Mouse (Mus musculus) left cerebral cortex, postnatal 36 days (tissue): ENCODE measurements around the gene Clcn3. TPM values are rescaled to one million over a fixed set of nuclear protein-coding genes. Genes with fewer than 3 reads are reported as not detected.

Experiments
- DNase-seq, 2 experiments: peaks; one replicate each; pipeline ENCODE4 v3.0.0; 2021 to 2022; ENCODE audit warnings: low spot score in 2 of 2, mixed read lengths in 1 of 2
- intact Hi-C: fragments of 180-260 bp; cut with DNase I; formaldehyde crosslinking; loops from one replicate; pipeline ENCODE4 v1.15.1; 2025
- total RNA-seq, 2 experiments: library from RNA; stranded (reverse); gene quantifications; 2 replicates each; pipeline ENCODE4 v1.2.3; 2021

Clcn3 gene
- total RNA-seq, 2 experiments from 2014 or later: 132 to 133 TPM

- intact Hi-C loops: loop anchor here (10.0 kb wide), 1 partner anchor 322 kb away; the partner anchor contains the start of gene Mfap3l
- no peak for DNase-seq
Measured at GRCm38 (mm10) chr8:60956847-60957246, 26.3 kb downstream of the Clcn3 start.

- intact Hi-C loops: loop anchor here (10.0 kb wide), 1 partner anchor 320 kb away; the partner anchor contains the start of gene Mfap3l
- peak; percentile 69 to 73 for DNase-seq
Measured at GRCm38 (mm10) chr8:60954281-60955014, 28.7 kb downstream of the Clcn3 start.

GRCm38 (mm10) chr8:60952803-60953202, 30.3 kb downstream of the Clcn3 start:
- intact Hi-C loops: loop anchor here (10.0 kb wide), 1 partner anchor 318 kb away; the partner anchor contains the start of gene Mfap3l
- DNase-seq: no peak

- no peak for DNase-seq
- intact Hi-C loops: loop anchor here (10.0 kb wide), 1 partner anchor 317 kb away; the partner anchor contains the start of gene Mfap3l
Measured at GRCm38 (mm10) chr8:60951757-60952156, 31.3 kb downstream of the Clcn3 start.

GRCm38 (mm10) chr8:60951271-60951670, 31.8 kb downstream of the Clcn3 start:
- DNase-seq: no peak
- intact Hi-C loops: loop anchor here (10.0 kb wide), 1 partner anchor 316 kb away; the partner anchor contains the start of gene Mfap3l

- intact Hi-C loops: loop anchor here (10.0 kb wide), 1 partner anchor 315 kb away; the partner anchor contains the start of gene Mfap3l
- DNase-seq: no peak
Measured at GRCm38 (mm10) chr8:60949859-60950258, 33.2 kb downstream of the Clcn3 start.

- intact Hi-C loops: no loop called here
- DNase-seq: no peak
Measured at GRCm38 (mm10) chr8:60947503-60947902, 35.6 kb downstream of the Clcn3 start.

- no peak for DNase-seq
- intact Hi-C loops: no loop called here
Measured at GRCm38 (mm10) chr8:60942867-60943266, 40.2 kb downstream of the Clcn3 start.

GRCm38 (mm10) chr8:60938717-60939424, 44.2 kb downstream of the Clcn3 start:
- intact Hi-C loops: no loop called here
- DNase-seq: no peak

GRCm38 (mm10) chr8:60933617-60934016, 49.5 kb downstream of the Clcn3 start:
- intact Hi-C loops: no loop called here
- DNase-seq: no peak

GRCm38 (mm10) chr8:60920176-60920575, 62.9 kb downstream of the Clcn3 start:
- DNase-seq: no peak
- intact Hi-C loops: no loop called here

- intact Hi-C loops: no loop called here
- DNase-seq: no peak
Measured at GRCm38 (mm10) chr8:60919069-60919468, 64.0 kb downstream of the Clcn3 start.

- no peak for DNase-seq
- intact Hi-C loops: no loop called here
Measured at GRCm38 (mm10) chr8:60912554-60912953, 70.5 kb downstream of the Clcn3 start.

GRCm38 (mm10) chr8:60912081-60912480, 71.0 kb downstream of the Clcn3 start:
- intact Hi-C loops: no loop called here
- DNase-seq: no peak

GRCm38 (mm10) chr8:60900147-60900546, 83.0 kb downstream of the Clcn3 start:
- DNase-seq: no peak
- intact Hi-C loops: no loop called here

- intact Hi-C loops: no loop called here
- no peak for DNase-seq
Measured at GRCm38 (mm10) chr8:60895878-60896277, 87.2 kb downstream of the Clcn3 start.

- DNase-seq: no peak
- intact Hi-C loops: loop anchor here (5.0 kb wide), 1 partner anchor 91 kb away; the partner anchor contains the start of gene Clcn3
Measured at GRCm38 (mm10) chr8:60891757-60892156, 91.3 kb downstream of the Clcn3 start.

- no peak for DNase-seq
- intact Hi-C loops: loop anchor here (5.0 kb wide), 1 partner anchor 92 kb away; the partner anchor contains the start of gene Clcn3
Measured at GRCm38 (mm10) chr8:60890520-60890874, 92.6 kb downstream of the Clcn3 start.

GRCm38 (mm10) chr8:60889843-60890519, 93.1 kb downstream of the Clcn3 start, which contains the start of gene Hpf1:
Gene Hpf1 (plus strand): TSS chr8:60890418.
- intact Hi-C loops: loop anchor here (5.0 kb wide), 1 partner anchor 92 kb away; the partner anchor contains the start of gene Clcn3
- peak; percentile 91 to 92 for DNase-seq
